Mouse (Mus musculus) CH12.LX (cell line): ENCODE measurements at regions not wholly inside any gene's neighbourhood (a gene's known extent, or its start where the extent isn't known, plus 50 kb on each side); places are given as distances from the start of the nearest gene placed in this dataset.

Experiments
- DNase-seq: peaks from one replicate; pipeline ENCODE4 v3.0.0-alpha.2; 2013; ENCODE audit errors: extremely low read depth
- H3K27ac ChIP-seq: 2 replicates; pipeline ENCODE4 v1.5.1; 2012; ENCODE audit warnings: low read depth, mild to moderate bottlenecking, control low read depth, moderate library complexity; ENCODE audit not compliant: insufficient read depth
- H3K27me3 ChIP-seq: replicated peaks from 2 replicates; pipeline ENCODE3; 2012; ENCODE audit warnings: inconsistent platforms
- H3K36me3 ChIP-seq, 2 experiments: replicated peaks in 1 of 2; 2 replicates each; pipeline versions ENCODE3 to v1.6.1; 2012; ENCODE audit warnings: inconsistent platforms in 1 of 2, low read length in 1 of 2, mild to moderate bottlenecking in 1 of 2, mixed read lengths in 1 of 2, moderate library complexity in 1 of 2; ENCODE audit not compliant: control insufficient read depth in 1 of 2, insufficient read depth in 1 of 2
- H3K4me1 ChIP-seq, 2 experiments: 2 replicates each; pipeline ENCODE4 v1.6.1; 2012; ENCODE audit warnings: inconsistent platforms in 1 of 2, moderate library complexity in 1 of 2; ENCODE audit not compliant: insufficient read depth in 2 of 2, control insufficient read depth in 1 of 2
- H3K4me2 ChIP-seq: 2 replicates; pipeline ENCODE4 v1.6.1; 2012; ENCODE audit warnings: low read depth, mild to moderate bottlenecking, control low read depth; ENCODE audit not compliant: poor library complexity, insufficient read depth, severe bottlenecking
- H3K4me3 ChIP-seq, 3 experiments: fragments of 150-350 bp in 1 of 3; sonication (generic) in 1 of 3; replicated peaks in 1 of 3; 2 replicates each; pipeline versions ENCODE3 to v1.5.1; 2011 to 2012; ENCODE audit warnings: low read depth in 2 of 3, low read length in 2 of 3, mild to moderate bottlenecking in 2 of 3, moderate library complexity in 2 of 3, control low read depth in 1 of 3, improper control_type of control experiment in 1 of 3, inconsistent platforms in 1 of 3, mixed read lengths in 1 of 3; ENCODE audit not compliant: poor library complexity in 1 of 3
- H3K79me2 ChIP-seq: replicated peaks from 2 replicates; pipeline ENCODE4 v1.6.1; 2012; ENCODE audit warnings: mild to moderate bottlenecking, moderate library complexity; ENCODE audit not compliant: control insufficient read depth, poor library complexity, insufficient read depth, severe bottlenecking; ENCODE audit errors: extremely low read depth
- H3K9ac ChIP-seq: 2 replicates; pipeline ENCODE4 v1.6.1; 2012; ENCODE audit warnings: low read depth, mild to moderate bottlenecking, control low read depth, moderate library complexity; ENCODE audit not compliant: insufficient read depth
- H3K9me3 ChIP-seq: replicated peaks from 2 replicates; pipeline ENCODE3; 2012; ENCODE audit warnings: low read length, inconsistent platforms, mixed read lengths
- CHD2 ChIP-seq: IDR thresholded peaks from 2 replicates; pipeline ENCODE4 v1.6.1; 2011; ENCODE audit warnings: low read length, improper control_type of control experiment
- CTCF ChIP-seq, 2 experiments: IDR thresholded peaks in 1 of 2; conservative IDR thresholded peaks in 1 of 2; 2 replicates each; pipeline ENCODE4 v1.5.1; 2011 to 2012; ENCODE audit warnings: low read depth in 2 of 2, low read length in 2 of 2, improper control_type of control experiment in 1 of 2, inconsistent platforms in 1 of 2, mild to moderate bottlenecking in 1 of 2, moderate library complexity in 1 of 2
- E2F4 ChIP-seq: IDR thresholded peaks from 2 replicates; pipeline ENCODE4 v1.6.1; 2011; ENCODE audit warnings: low read depth, low read length, improper control_type of control experiment; ENCODE audit not compliant: insufficient replicate concordance
- ELF1 ChIP-seq: IDR thresholded peaks from 2 replicates; pipeline ENCODE4 v1.6.1; 2014; ENCODE audit warnings: low read depth, mild to moderate bottlenecking, inconsistent platforms, low read length, improper control_type of control experiment
- IRF4 ChIP-seq: IDR thresholded peaks from 2 replicates; pipeline ENCODE4 v1.6.1; 2014; ENCODE audit warnings: low read depth, mild to moderate bottlenecking, inconsistent platforms, low read length, improper control_type of control experiment
- MXI1 ChIP-seq: IDR thresholded peaks from 2 replicates; pipeline ENCODE4 v1.6.1; 2011; ENCODE audit warnings: mild to moderate bottlenecking, low read depth, low read length, improper control_type of control experiment
- MYC ChIP-seq: IDR thresholded peaks from 2 replicates; pipeline ENCODE4 v1.6.1; 2011; ENCODE audit warnings: low read depth, mild to moderate bottlenecking, improper control_type of control experiment, low read length
- SMC3 ChIP-seq: IDR thresholded peaks from 2 replicates; pipeline ENCODE4 v1.6.1; 2011; ENCODE audit warnings: low read depth, low read length, improper control_type of control experiment
- ZC3H11A ChIP-seq: IDR thresholded peaks from 2 replicates; pipeline ENCODE4 v1.6.1; 2012; ENCODE audit warnings: low read depth, mild to moderate bottlenecking, inconsistent platforms, low read length, improper control_type of control experiment
- ZKSCAN1 ChIP-seq: IDR thresholded peaks from 2 replicates; pipeline ENCODE4 v1.6.1; 2012; ENCODE audit warnings: low read depth, inconsistent platforms, low read length, improper control_type of control experiment, borderline replicate concordance
- ZMIZ1 ChIP-seq: IDR thresholded peaks from 2 replicates; pipeline ENCODE4 v1.6.1; 2012; ENCODE audit warnings: low read depth, mild to moderate bottlenecking, inconsistent platforms, low read length, improper control_type of control experiment
- ZNF384 ChIP-seq: IDR thresholded peaks from 2 replicates; pipeline ENCODE4 v1.6.1; 2012; ENCODE audit warnings: low read depth, low read length, improper control_type of control experiment, inconsistent platforms
- dilution Hi-C: fragments of 300-500 bp; cut with MboI; formaldehyde crosslinking; loops from 2 replicates; pipeline ENCODE4 v1.14.3; 2020; ENCODE audit warnings: low sequenced_read_pairs; ENCODE audit not compliant: extremely low pct_unique_long_range_greater_than_20kb, extremely low pct_ligation_motif_present
- in situ Hi-C: fragments of 300-500 bp; cut with MboI; formaldehyde crosslinking; loops from 3 replicates; pipeline ENCODE4 v1.14.3; 2019; ENCODE audit warnings: low sequenced_read_pairs, low pct_ligation_motif_present, low pct_unique_long_range_greater_than_20kb, mixed read lengths

GRCm38 (mm10) chr1:43302657-43303056 lies 105.9 kb upstream of the Fhl2 start:
- TF ChIP-seq ZC3H11A (no peak), ELF1 (0 out of 2 replicates have a peak, but pooled peaks have one; percentile 24), MXI1 (no peak), ZNF384 (no peak), MYC (no peak), ZKSCAN1 (no peak)
- dilution Hi-C loops, result no loop called here
- Histone ChIP-seq H3K9me3 (no peaks in the 10 kb centered on the region), H3K36me3 (no peaks in the 10 kb centered on the region), H3K9ac (no peak overlapping the region), H3K27ac (no peak overlapping the region), H3K4me2 (no peak overlapping the region), H3K4me1 (peaks cover 4 to 5% of the 10 kb centered on the region in 2 experiments), H3K79me2 (no peaks in the 10 kb centered on the region), H3K4me3 (no peak overlapping the region), H3K27me3 (no peaks in the 10 kb centered on the region)
- in situ Hi-C loops, result no loop called here
- DNase-seq, result no peak

DNA sequence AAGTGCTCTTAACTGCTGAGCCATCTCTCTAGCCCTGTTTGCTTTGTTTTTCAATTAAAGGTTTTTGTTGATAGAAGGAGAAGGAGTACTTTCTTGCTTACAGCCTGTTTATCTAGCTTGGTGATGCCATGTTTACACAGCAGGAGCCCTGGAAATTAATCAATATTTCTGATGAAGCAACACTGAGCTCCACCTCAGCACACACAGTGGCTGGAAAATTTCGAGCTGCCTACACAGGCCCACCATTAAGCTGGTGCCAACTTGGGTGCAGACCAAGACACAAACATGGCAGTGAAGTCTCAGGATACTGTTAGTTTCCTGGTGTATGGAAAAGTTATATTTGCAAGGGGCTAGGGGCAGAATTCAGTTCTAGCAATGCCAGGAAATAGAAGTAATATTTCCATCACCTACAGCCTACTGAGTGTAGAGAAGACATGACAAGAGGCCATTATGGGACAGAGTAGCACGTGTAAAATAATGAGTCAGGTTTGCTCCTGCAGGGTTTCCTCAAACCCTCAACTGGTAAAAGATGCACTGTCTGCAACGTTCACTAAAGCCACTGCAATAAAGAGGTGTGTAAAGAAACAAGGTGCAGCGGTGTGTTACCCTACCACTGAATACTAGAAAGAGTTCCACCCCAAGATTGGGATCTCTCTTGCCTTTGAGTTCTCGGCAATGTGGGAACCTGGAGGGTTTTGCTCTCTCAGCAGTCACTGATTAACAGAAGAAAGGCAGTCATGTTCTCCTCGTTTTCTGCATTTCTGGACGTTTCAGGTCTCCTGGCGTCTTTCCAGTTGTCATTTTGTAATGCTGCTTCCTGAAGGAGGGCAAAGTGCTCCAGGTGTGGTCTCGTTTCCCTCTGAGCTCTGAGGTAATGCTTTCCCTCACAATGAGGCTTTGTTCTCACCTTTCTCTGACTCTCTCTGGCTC lies 108.8 kb upstream of the Fhl2 start:
- Histone ChIP-seq H3K4me2 (no peak overlapping the region), H3K9me3 (no peaks in the 10 kb centered on the region), H3K79me2 (no peaks in the 10 kb centered on the region), H3K27ac (no peak overlapping the region), H3K4me3 (no peak overlapping the region), H3K27me3 (no peaks in the 10 kb centered on the region), H3K9ac (no peak overlapping the region), H3K36me3 (no peaks in the 10 kb centered on the region), H3K4me1 (peaks cover 0 to 4% of the 10 kb centered on the region in 2 experiments; a peak in 3 of 4 replicates)
- no peak for DNase-seq
- TF ChIP-seq IRF4 (no peak), CHD2 (no peak), E2F4 (no peak), ELF1 (no peak), CTCF (conservative IDR thresholded peaks at IDR 0.05 in 1 of 2, IDR thresholded peaks at IDR 0.05 in 1 of 2; ENCODE audit: low read depth in 2 of 2, low read length in 2 of 2) (no peak), ZMIZ1 (no peak), ZNF384 (no peak), SMC3 (no peak)
- dilution Hi-C loops, result no loop called here
- in situ Hi-C loops, result no loop called here
